Mouse (Mus musculus) lung, adult 2 months (tissue): ENCODE data around the gene Cops7b. TPM values are rescaled to one million over a fixed set of nuclear protein-coding genes. Genes with fewer than 3 reads are reported as not detected.

Experiments used
- DNase-seq: peaks from one replicate; pipeline ENCODE4 v3.0.0; 2022
- H3K4me1 ChIP-seq: fragments of 200-500 bp; 2 replicates; pipeline ENCODE4 v1.6.1; 2011; ENCODE audit warnings: low read length; ENCODE audit not compliant: control insufficient read depth, insufficient read depth
- H3K4me3 ChIP-seq: fragments of 200-500 bp; replicated peaks from 2 replicates; pipeline ENCODE3; 2011; ENCODE audit warnings: low read depth, mild to moderate bottlenecking, control low read depth, low read length; ENCODE audit errors: extremely low read depth
- CTCF ChIP-seq: fragments of 200-500 bp; IDR thresholded peaks from 2 replicates; pipeline ENCODE4 v1.5.1; 2011; ENCODE audit warnings: mild to moderate bottlenecking, low read length, control low read depth; ENCODE audit not compliant: insufficient read depth
- POLR2A ChIP-seq: fragments of 200-500 bp; IDR thresholded peaks from 2 replicates; pipeline ENCODE4 v1.6.1; 2011; ENCODE audit warnings: low read depth, mild to moderate bottlenecking, control low read depth, low read length, borderline replicate concordance; ENCODE audit errors: extremely low read depth
- whole genome bisulfite sequencing: fragments of 180-500 bp; shearing (Covaris S2); methylation state at CpG from one replicate; pipeline ENCODE4 v1.1.7; 2018; 5-methylcytosine and 5-hydroxymethylcytosine counted together
- polyA plus RNA-seq: library from polyadenylated mRNA; depleted of rRNA; stranded (reverse); fragments of >200 nt; gene quantifications from 2 replicates; pipeline ENCODE4 v1.2.3, GENCODE M21; 2012; rRNA removed

Cops7b gene
- polyA plus RNA-seq, 1 experiment = 30.2 TPM

DNA sequence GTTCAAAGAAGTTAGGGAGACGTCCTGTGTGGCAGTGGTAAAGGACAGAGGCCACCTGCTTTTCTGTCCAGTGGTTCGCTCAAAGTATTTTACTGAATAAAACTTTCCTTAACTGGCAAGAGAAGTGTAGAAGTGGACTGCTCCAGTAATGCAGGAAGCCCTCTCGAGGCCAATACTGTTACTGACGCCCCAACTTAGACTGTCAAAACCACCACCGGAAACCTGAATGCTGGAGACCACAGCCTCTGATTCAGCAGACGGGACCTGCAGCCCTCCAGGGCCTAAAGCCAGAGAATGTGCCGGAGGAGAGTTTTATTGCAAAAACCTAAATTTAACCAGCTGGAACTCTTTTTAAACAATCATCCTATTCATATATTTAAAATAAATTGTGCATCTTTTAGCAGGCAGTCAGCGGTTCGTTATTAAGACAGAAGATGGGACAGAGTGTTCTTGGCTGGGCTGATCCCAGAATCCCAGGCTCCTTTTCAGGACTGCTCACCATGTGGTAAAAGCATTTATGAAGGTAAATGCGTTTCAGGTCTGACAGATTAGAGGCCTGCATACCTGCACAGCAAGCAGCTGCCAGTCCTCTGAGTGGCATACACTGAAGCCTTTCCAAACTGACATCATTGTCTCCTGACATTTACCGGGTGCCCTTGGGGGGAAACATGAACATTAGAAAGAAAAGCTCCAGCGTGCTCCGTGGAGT is 60.6 kb downstream of the Cops7b start:
- no peak for DNase-seq
- whole genome bisulfite sequencing = 53% methylated on average over 13 of the region's 13 CpGs

DNA sequence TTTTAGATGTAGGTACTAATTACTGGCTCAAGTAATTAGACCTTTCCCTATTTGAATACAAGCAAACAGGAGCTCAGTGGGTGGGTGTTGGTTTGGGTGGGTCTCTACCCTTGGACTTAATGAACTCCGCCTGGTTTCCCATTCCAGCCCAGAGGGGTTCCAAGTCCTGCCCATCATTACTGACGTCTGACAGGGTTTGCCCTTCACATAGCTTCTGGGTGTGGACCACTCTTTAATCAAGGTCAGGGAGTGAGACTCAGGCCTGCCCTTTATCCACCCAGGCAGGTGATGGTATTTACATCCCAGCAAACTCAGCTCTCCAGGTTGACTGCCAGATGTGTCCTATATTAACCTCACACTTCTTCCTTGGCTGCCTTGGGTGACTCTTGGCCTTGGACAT is 64.8 kb downstream of the Cops7b start:
- 64% methylated on average over 2 of the region's 2 CpGs for WGBS
- H3K4me3 ChIP-seq = no peak overlapping the region
- DNase-seq = no peak
- TF ChIP-seq POLR2A = no peak
- no peak for TF ChIP-seq CTCF
- H3K4me1 ChIP-seq = no peaks in the 10 kb centered on the region

More for the DNA sequence above, 60.6 kb downstream of the Cops7b start:
- Histone ChIP-seq H3K4me3 (no peak overlapping the region), H3K4me1 (no peaks in the 10 kb centered on the region)
- TF ChIP-seq CTCF (no peak), POLR2A (no peak)

DNA sequence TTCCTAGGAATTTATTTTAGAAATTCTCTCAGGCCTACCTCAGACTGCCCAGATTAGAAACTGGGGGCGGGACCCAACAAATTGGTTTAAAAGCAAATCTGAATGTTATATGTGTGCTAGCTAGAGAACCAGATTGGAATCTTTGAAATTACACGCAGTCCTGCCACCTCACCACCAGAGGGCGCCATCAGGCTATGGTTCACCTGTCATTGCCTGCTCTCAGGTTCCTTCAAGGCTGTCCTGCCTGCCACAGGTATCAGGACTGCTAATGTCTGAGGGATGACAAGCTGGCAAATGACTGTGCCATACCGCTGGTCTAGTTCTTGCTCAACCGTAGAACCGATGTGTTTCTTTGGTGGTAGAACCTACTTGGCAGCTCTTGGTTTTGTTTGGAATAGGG is 67.6 kb downstream of the Cops7b start:
- TF ChIP-seq CTCF (peak; percentile 96), POLR2A (no peak)
- DNase-seq = peak; percentile 74
- 11% methylated on average over 6 of the region's 6 CpGs for WGBS
- Histone ChIP-seq H3K4me3 (no peak overlapping the region), H3K4me1 (no peaks in the 10 kb centered on the region)

DNA sequence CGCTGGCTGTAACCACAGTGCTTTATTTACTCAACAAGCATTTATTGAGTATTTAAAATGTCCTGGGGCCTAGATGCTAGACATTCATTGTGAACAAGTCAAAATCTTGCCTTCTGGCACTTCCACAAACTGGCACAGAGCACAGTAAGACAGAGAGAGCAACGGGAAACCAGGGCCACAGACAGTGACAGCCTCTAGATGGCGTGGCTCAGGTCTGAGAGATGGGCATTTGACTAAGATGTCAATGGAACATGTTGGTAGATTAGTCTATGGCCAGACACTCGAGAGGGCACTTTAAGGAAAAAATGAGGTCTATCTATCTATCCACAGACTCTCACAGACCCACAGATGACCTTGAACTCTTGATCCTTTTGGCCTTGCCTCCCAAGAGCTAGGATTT is 70.0 kb downstream of the Cops7b start:
- H3K4me3 ChIP-seq = no peak overlapping the region
- 59% methylated on average over 4 of the region's 4 CpGs for WGBS
- no peaks in the 10 kb centered on the region for H3K4me1 ChIP-seq
- no peak for DNase-seq
- TF ChIP-seq POLR2A (no peak), CTCF (no peak)

DNA sequence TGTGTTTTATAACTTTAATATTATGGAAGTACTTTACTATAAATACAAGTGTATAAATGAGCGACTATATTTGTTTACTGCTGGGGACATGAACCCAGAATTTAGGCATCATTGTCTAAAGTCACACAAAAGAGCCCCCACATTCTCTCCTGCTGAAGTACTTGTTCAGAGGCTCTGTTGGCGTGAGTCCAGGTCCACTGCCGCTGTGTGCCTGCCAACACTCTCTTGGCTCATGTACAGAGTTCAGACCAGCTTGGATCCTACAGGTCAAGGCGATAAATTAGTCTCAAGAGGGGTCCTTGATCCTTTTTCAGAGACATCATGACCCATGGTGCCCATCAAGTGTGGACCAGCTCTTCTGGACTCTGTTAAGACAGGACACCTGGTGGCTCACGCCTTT is 74.4 kb downstream of the Cops7b start:
- no peak overlapping the region for H3K4me3 ChIP-seq
- WGBS = 55% methylated on average over 5 of the region's 5 CpGs
- no peak for DNase-seq
- H3K4me1 ChIP-seq = no peaks in the 10 kb centered on the region
- TF ChIP-seq CTCF = no peak
- TF ChIP-seq POLR2A = no peak

Other genes with a start within 250 kb of the Cops7b start
- 6.1 and 8.1 TPM in 2 replicates for gene Ncl, start 223.5 kb upstream of the Cops7b start, polyA plus RNA-seq
- gene Nmur1, start 156.7 kb upstream of the Cops7b start, polyA plus RNA-seq = 2.9 TPM in 2 replicates
- 0.11 and 0.12 TPM in 2 replicates for gene Tex44, start 156.6 kb upstream of the Cops7b start, polyA plus RNA-seq
- gene Ptma, start 56.2 kb upstream of the Cops7b start, polyA plus RNA-seq = 751 and 980 TPM in 2 replicates
- gene Pde6d, start 275 bp upstream of the Cops7b start, polyA plus RNA-seq = 15.8 and 20.8 TPM in 2 replicates
- 0.11 and 0.19 TPM in 2 replicates for gene Nppc, start 87.7 kb downstream of the Cops7b start, polyA plus RNA-seq
- 11.5 and 13.8 TPM in 2 replicates for gene Dis3l2, start 120.9 kb downstream of the Cops7b start, polyA plus RNA-seq